Mouse (Mus musculus) stomach, postnatal 0 days (tissue): ENCODE measurements around the gene Spz1. TPM values are rescaled to one million over a fixed set of nuclear protein-coding genes. Genes with fewer than 3 reads are reported as not detected.

Experiments used
- ATAC-seq: fragments of 200-750 bp; cut with Nextera tagmentation; 2 replicates; pipeline ENCODE4 v1.8.0; 2017; ENCODE audit not compliant: low FRiP score, low TSS enrichment
- DNase-seq: peaks from one replicate; pipeline ENCODE4 v3.0.0-alpha.2; 2016; ENCODE audit warnings: low spot score
- H3K27ac ChIP-seq: fragments of 300-500 bp; sonication (generic); replicated peaks from 2 replicates; pipeline ENCODE4 v1.5.1; 2014; ENCODE audit warnings: mild to moderate bottlenecking, control low read depth
- H3K27me3 ChIP-seq: fragments of 300-500 bp; sonication (generic); 2 replicates; pipeline ENCODE4 v1.6.1; 2014; ENCODE audit warnings: low read length; ENCODE audit not compliant: control insufficient read depth, insufficient read depth
- H3K36me3 ChIP-seq: fragments of 300-500 bp; sonication (generic); 2 replicates; pipeline ENCODE4 v1.6.1; 2014; ENCODE audit warnings: low read length, mixed read lengths; ENCODE audit not compliant: control insufficient read depth, insufficient read depth
- H3K4me1 ChIP-seq: fragments of 300-500 bp; sonication (generic); replicated peaks from 2 replicates; pipeline ENCODE4 v1.6.1; 2014; ENCODE audit warnings: antibody characterized with exemption; ENCODE audit not compliant: control insufficient read depth, insufficient read depth
- H3K4me2 ChIP-seq: fragments of 300-500 bp; sonication (generic); replicated peaks from 2 replicates; pipeline ENCODE4 v1.6.1; 2014; ENCODE audit warnings: low read depth, mild to moderate bottlenecking, control low read depth, moderate library complexity
- H3K4me3 ChIP-seq: fragments of 300-500 bp; sonication (generic); 2 replicates; pipeline ENCODE4 v1.5.1; 2014; ENCODE audit warnings: low read depth, low read length, control low read depth
- H3K9ac ChIP-seq: fragments of 300-500 bp; sonication (generic); 2 replicates; pipeline ENCODE4 v1.6.1; 2014; ENCODE audit warnings: mild to moderate bottlenecking, low read length, control low read depth, mixed read lengths
- H3K9me3 ChIP-seq: fragments of 300-500 bp; sonication (generic); 2 replicates; pipeline ENCODE4 v1.6.1; 2016; ENCODE audit warnings: low read length; ENCODE audit not compliant: control insufficient read depth
- CTCF ChIP-seq: IDR thresholded peaks from 2 replicates; pipeline ENCODE4 v1.5.1; 2016; ENCODE audit warnings: antibody characterized with exemption, low read depth, mild to moderate bottlenecking, moderate library complexity
- EP300 ChIP-seq: optimal IDR thresholded peaks from 2 replicates; pipeline ENCODE3; 2016; ENCODE audit warnings: antibody characterized with exemption
- WGBS: fragments of 180-500 bp; shearing (Covaris S2); extraction: QIAGEN DNeasy Blood & Tissue Kit; methylation state at CpG from one replicate; pipeline ENCODE4 v1.1.7; 2014; 5-methylcytosine and 5-hydroxymethylcytosine counted together
- polyA plus RNA-seq: library from polyadenylated mRNA; unstranded; fragments of >200 nt; fragmentation: Nextera tagmentation; extraction: Ambion mirVana; gene quantifications from 2 replicates; pipeline ENCODE4 v1.2.1, GENCODE M21; 2015

The Spz1 gene
- polyA plus RNA-seq, 1 experiment from 2014 or later: not detected

- no peak for TF ChIP-seq EP300
- Histone ChIP-seq H3K4me3 (no peak overlapping the region), H3K4me1 (no peaks in the 10 kb centered on the region), H3K4me2 (peak overlapping the region; percentile 21; the same call in 1 of the 2 replicates), H3K36me3 (no peaks in the 10 kb centered on the region), H3K9ac (no peak overlapping the region), H3K27me3 (no peaks in the 10 kb centered on the region), H3K27ac (no peak overlapping the region), H3K9me3 (no peaks in the 10 kb centered on the region)
- DNase-seq (no peak), ATAC-seq (peak; percentile 31; the same call in 1 of the 2 replicates)
- 38% methylated on average over 2 of the region's 2 CpGs for WGBS
Observed at GRCm38 (mm10) chr13:92532216-92532615, 43.8 kb downstream of the Spz1 start.

GRCm38 (mm10) chr13:92531237-92531636, 44.7 kb downstream of the Spz1 start:
- H3K4me3 ChIP-seq: peak overlapping the region; percentile 78
- no peaks in the 10 kb centered on the region for H3K36me3 ChIP-seq
- H3K27ac ChIP-seq: peak overlapping the region; percentile 95
- WGBS: 3% methylated on average over 15 of the region's 15 CpGs
- no peak for TF ChIP-seq EP300
- TF ChIP-seq CTCF: no peak
- peak overlapping the region; percentile 77 for H3K4me2 ChIP-seq
- no peak for DNase-seq
- H3K27me3 ChIP-seq: no peaks in the 10 kb centered on the region
- H3K9ac ChIP-seq: peak overlapping the region; percentile 82
- no peak; the same call in 1 of the 2 replicates for ATAC-seq
- H3K4me1 ChIP-seq: no peaks in the 10 kb centered on the region
- no peaks in the 10 kb centered on the region for H3K9me3 ChIP-seq

- WGBS: under 1% methylated on average over 44 of the region's 46 CpGs
- TF ChIP-seq CTCF (no peak), EP300 (no peak)
Observed at GRCm38 (mm10) chr13:92530721-92531211, 45.2 kb downstream of the Spz1 start, which contains the start of gene Zfyve16. Gene Zfyve16, minus strand, starts transcription at chr13:92530868.

GRCm38 (mm10) chr13:92529828-92530720, 45.9 kb downstream of the Spz1 start:
- WGBS: 2% methylated on average over 46 of the region's 47 CpGs
- no peaks in the 10 kb centered on the region for H3K4me1 ChIP-seq
- H3K9ac ChIP-seq: peak overlapping the region; percentile 82
- H3K4me2 ChIP-seq: peak overlapping the region; percentile 77
- H3K27ac ChIP-seq: peak overlapping the region; percentile 95
- H3K4me3 ChIP-seq: peak overlapping the region; percentile 78
- TF ChIP-seq EP300 (no peak), CTCF (no peak)
- no peak for DNase-seq
- H3K36me3 ChIP-seq: no peaks in the 10 kb centered on the region
- no peaks in the 10 kb centered on the region for H3K27me3 ChIP-seq
- no peaks in the 10 kb centered on the region for H3K9me3 ChIP-seq
- no peak for ATAC-seq

More at GRCm38 (mm10) chr13:92530721-92531211, 45.2 kb downstream of the Spz1 start, which contains the start of gene Zfyve16:
- peak within 1 kb of the TSS; percentile 95 for H3K27ac ChIP-seq
- no peaks in the 10 kb centered on the region for H3K9me3 ChIP-seq
- ATAC-seq: peak; percentile 95
- peak within 1 kb of the TSS; percentile 78 for H3K4me3 ChIP-seq
- H3K9ac ChIP-seq: peak within 1 kb of the TSS; percentile 82
- H3K4me2 ChIP-seq: peak within 1 kb of the TSS; percentile 77
- no peaks in the 10 kb centered on the region for H3K4me1 ChIP-seq
- no peaks in the 10 kb centered on the region for H3K36me3 ChIP-seq
- H3K27me3 ChIP-seq: no peaks in the 10 kb centered on the region
- peak; percentile 95 for DNase-seq

Other genes starting within 250 kb of the Spz1 start
- 5.4 and 5.5 TPM in 2 replicates for gene Dhfr, start 221.4 kb downstream of the Spz1 start, polyA plus RNA-seq
- gene Msh3, start 221.2 kb downstream of the Spz1 start, polyA plus RNA-seq: 8.3 TPM in 2 replicates
- gene Ankrd34b, start 150.3 kb downstream of the Spz1 start, polyA plus RNA-seq: 0.02 and 0.08 TPM in 2 replicates
- gene Fam151b, start 92.2 kb downstream of the Spz1 start, polyA plus RNA-seq: 0.10 and 0.22 TPM in 2 replicates
- 3.9 and 4.2 TPM in 2 replicates for gene Zfyve16, start 45.3 kb downstream of the Spz1 start, polyA plus RNA-seq
- 14.5 and 16.0 TPM in 2 replicates for gene Serinc5, start 34.9 kb upstream of the Spz1 start, polyA plus RNA-seq
- gene Thbs4, start 218.6 kb upstream of the Spz1 start, polyA plus RNA-seq: 0.72 and 0.93 TPM in 2 replicates